ENCODE assay signal across 8 mouse cellular contexts in the genomic region with DNA sequence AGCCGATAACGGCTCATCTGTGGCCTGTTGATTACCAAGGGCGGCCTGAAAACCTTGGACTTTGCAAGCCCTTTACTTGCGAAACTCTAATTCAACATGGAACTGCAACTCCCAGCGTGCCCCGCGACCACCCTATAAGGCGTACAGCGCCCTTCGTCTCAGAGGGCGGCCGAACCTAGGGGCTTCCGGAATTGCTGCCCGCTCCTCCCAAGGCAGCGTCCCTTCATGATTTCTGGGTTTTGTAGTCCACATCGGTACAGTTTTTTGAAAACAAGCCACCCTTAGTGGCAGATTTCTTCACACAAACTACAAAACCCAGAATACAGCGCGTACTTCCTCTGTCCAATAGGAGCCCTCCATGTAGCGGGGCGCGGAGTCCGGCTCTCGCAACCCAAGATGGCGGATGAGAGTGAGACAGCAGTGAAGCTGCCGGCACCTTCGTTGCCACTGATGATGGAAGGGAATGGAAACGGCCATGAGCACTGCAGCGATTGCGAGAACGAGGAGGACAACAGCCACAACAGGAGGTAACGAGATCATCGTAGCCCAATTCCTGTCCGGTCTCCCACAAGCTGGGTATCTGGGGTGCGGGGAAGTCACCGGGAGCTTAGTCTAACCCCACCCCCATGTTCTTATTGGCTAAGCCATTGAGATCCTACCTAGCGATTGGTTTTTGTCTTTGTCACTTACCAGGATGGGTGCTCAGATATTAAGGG. TPM values are rescaled to one million over a fixed set of nuclear protein-coding genes. Genes with fewer than 3 reads are reported as not detected.
DNase-seq lines count a peak whose midpoint lies in the region; ATAC-seq lines count a peak whose summit lies in the region.

A gene (plus strand): TSS at position 15 of the 716 bp plus-strand sequence.
A gene (minus strand): TSS at position 158 of the 716 bp plus-strand sequence.

- peak within 1 kb of the TSS; percentile 69 for H3K4me2 ChIP-seq in heart, embryonic 14.5 days (ENCODE audit: low read length)
- H3K4me2 ChIP-seq in liver, embryonic 13.5 days, result peak within 1 kb of the TSS; percentile 74
- H3K4me2 ChIP-seq in stomach, embryonic 16.5 days (ENCODE audit: low read depth, low read length), result peak within 1 kb of the TSS; percentile 72

- H3K4me1 ChIP-seq in heart, embryonic 14.5 days (ENCODE audit: control insufficient read depth in 2 of 2, insufficient read depth in 2 of 2, low read length in 2 of 2), result peaks cover 2 to 16% of the 10 kb centered on the region in 2 experiments; a peak in 3 of 4 replicates
- peaks cover 57% of the 10 kb centered on the region for H3K4me1 ChIP-seq in liver, embryonic 13.5 days (replicated peaks)
- peaks cover 18% of the 10 kb centered on the region for H3K4me1 ChIP-seq in stomach, embryonic 16.5 days (ENCODE audit: control insufficient read depth, insufficient read depth, low read length)

- H3K27ac ChIP-seq in heart, embryonic 14.5 days (replicated peaks in 1 of 2; ENCODE audit: control insufficient read depth in 1 of 2, insufficient read depth in 1 of 2, low read depth in 2 of 2, low read length in 2 of 2), result peak within 1 kb of the TSS; percentile 75 to 83
- peak within 1 kb of the TSS; percentile 92 for H3K27ac ChIP-seq in liver, embryonic 13.5 days
- peak within 1 kb of the TSS; percentile 68; the same call in 1 of the 2 replicates for H3K27ac ChIP-seq in stomach, embryonic 16.5 days (ENCODE audit: low read length)

- H3K36me3 ChIP-seq in heart, embryonic 14.5 days (ENCODE audit: control insufficient read depth, insufficient read depth, low read length), result peaks cover 30% of the 10 kb centered on the region
- peaks cover 29% of the 10 kb centered on the region for H3K36me3 ChIP-seq in liver, embryonic 13.5 days
- H3K36me3 ChIP-seq in stomach, embryonic 16.5 days (ENCODE audit: control insufficient read depth, insufficient read depth, low read length), result no peaks in the 10 kb centered on the region

- peak; percentile 97 for ATAC-seq in CD4-positive, CD25-positive, alpha-beta regulatory T cell, adult 4 months
- peak; percentile 97 for ATAC-seq in heart, embryonic 14.5 days (ENCODE audit: insufficient number of reproducible peaks, insufficient read depth, low FRiP score, low read depth)
- peak; percentile 97 for ATAC-seq in liver, embryonic 13.5 days (ENCODE audit: low read depth)
- peak; percentile 98 for ATAC-seq in stomach, embryonic 16.5 days (ENCODE audit: insufficient read depth, low FRiP score)

- H3K9ac ChIP-seq in heart, embryonic 14.5 days (ENCODE audit: low read length), result peak within 1 kb of the TSS; percentile 78
- H3K9ac ChIP-seq in liver, embryonic 13.5 days, result peak within 1 kb of the TSS; percentile 83
- peak within 1 kb of the TSS; percentile 82 for H3K9ac ChIP-seq in stomach, embryonic 16.5 days (ENCODE audit: low read length)

- peak; percentile 93 for DNase-seq in c-Kit-negative CD71-positive TER-119-positive erythroid progenitor cells, embryonic 14.5 days (ENCODE audit: low read depth, low spot score)
- peak; percentile 98 for DNase-seq in fibroblast of lung, adult 2 months (ENCODE audit: low read depth)
- DNase-seq in kidney, postnatal 14 days, result peak; percentile 96
- DNase-seq in liver, embryonic 13.5 days, result peak; percentile 91
- DNase-seq in neural tube, embryonic 10.5 days (ENCODE audit: extremely low spot score, low spot score), result peak; percentile 96

- H3K27me3 ChIP-seq in heart, embryonic 14.5 days (ENCODE audit: control insufficient read depth, insufficient read depth, low read length), result no peaks in the 10 kb centered on the region
- H3K27me3 ChIP-seq in liver, embryonic 13.5 days, result no peaks in the 10 kb centered on the region
- H3K27me3 ChIP-seq in stomach, embryonic 16.5 days (ENCODE audit: control insufficient read depth, insufficient read depth, low read length), result no peaks in the 10 kb centered on the region

- peak within 1 kb of the TSS; percentile 59 to 94 for H3K4me3 ChIP-seq in heart, embryonic 14.5 days (ENCODE audit: control insufficient read depth in 1 of 2, insufficient read depth in 1 of 2, low read depth in 1 of 2, low read length in 2 of 2)
- peak within 1 kb of the TSS; percentile 73 for H3K4me3 ChIP-seq in liver, embryonic 13.5 days (replicated peaks)
- peak within 1 kb of the TSS; percentile 71 for H3K4me3 ChIP-seq in stomach, embryonic 16.5 days (replicated peaks; ENCODE audit: low read length)

- no peaks in the 10 kb centered on the region for H3K9me3 ChIP-seq in heart, embryonic 14.5 days (ENCODE audit: control insufficient read depth, low read length)
- H3K9me3 ChIP-seq in liver, embryonic 13.5 days (replicated peaks), result no peaks in the 10 kb centered on the region
- no peaks in the 10 kb centered on the region for H3K9me3 ChIP-seq in stomach, embryonic 16.5 days (replicated peaks; ENCODE audit: control insufficient read depth, low read length)

- WGBS in heart, embryonic 14.5 days, result under 1% methylated on average over 36 of the region's 36 CpGs
- under 1% methylated on average over 36 of the region's 36 CpGs for WGBS in liver, embryonic 13.5 days (ENCODE audit: insufficient replicate concordance)
- WGBS in stomach, embryonic 16.5 days, result under 1% methylated on average over 36 of the region's 36 CpGs

RNA-seq across cellular contexts. Expression of the first gene that starts in this region (rescaled TPM):
- 100 to 1,000 TPM; 111 TPM for polyA plus RNA-seq in CD4-positive, CD25-positive, alpha-beta regulatory T cell, adult 4 months (2017; shearing (Covaris generic))
- polyA plus RNA-seq in heart, embryonic 14.5 days (2014; fragmentation: Nextera tagmentation; extraction: Ambion mirVana), result 47.8 and 51.7 TPM in 2 replicates
- polyA plus RNA-seq in liver, embryonic 13.5 days (2015; fragmentation: Nextera tagmentation; extraction: Ambion mirVana), result 47.8 and 52.2 TPM in 2 replicates
- polyA plus RNA-seq in stomach, embryonic 16.5 days (2015; fragmentation: Nextera tagmentation; extraction: Ambion mirVana), result 50.8 and 53.7 TPM in 2 replicates

RNA-seq across cellular contexts. Expression of the second gene that starts in this region (rescaled TPM):
- 10 to 100 TPM; 26.4 to 32.5 TPM for polyA plus RNA-seq in CD4-positive, CD25-positive, alpha-beta regulatory T cell, adult 4 months (2017; shearing (Covaris generic))
- 93.8 and 99.4 TPM in 2 replicates for polyA plus RNA-seq in heart, embryonic 14.5 days (2014; fragmentation: Nextera tagmentation; extraction: Ambion mirVana)
- 29.9 and 37.3 TPM in 2 replicates for polyA plus RNA-seq in liver, embryonic 13.5 days (2015; fragmentation: Nextera tagmentation; extraction: Ambion mirVana)
- polyA plus RNA-seq in stomach, embryonic 16.5 days (2015; fragmentation: Nextera tagmentation; extraction: Ambion mirVana), result 85.2 and 109 TPM in 2 replicates

Comparison
In these comparisons a context has a peak if more than half of its experiments do, and no peak if none do; other contexts are left out.
1. Peak in every context shown above with its lines: DNase-seq, ATAC-seq, H3K4me3 ChIP-seq and H3K27ac ChIP-seq.